Mouse (Mus musculus) naive thymus-derived CD4-positive, alpha-beta T cell, adult 5 months (primary cell): ENCODE data around the gene Dnmt3c. TPM values are rescaled to one million over a fixed set of nuclear protein-coding genes. Genes with fewer than 3 reads are reported as not detected.

Source experiments
- polyA plus RNA-seq: library from polyadenylated mRNA; unstranded; fragments of 100-300 nt; shearing (Covaris generic); gene quantifications from one replicate; pipeline ENCODE4 v1.2.1, GENCODE M21; 2017

Dnmt3c gene
- not detected for polyA plus RNA-seq

DNA sequence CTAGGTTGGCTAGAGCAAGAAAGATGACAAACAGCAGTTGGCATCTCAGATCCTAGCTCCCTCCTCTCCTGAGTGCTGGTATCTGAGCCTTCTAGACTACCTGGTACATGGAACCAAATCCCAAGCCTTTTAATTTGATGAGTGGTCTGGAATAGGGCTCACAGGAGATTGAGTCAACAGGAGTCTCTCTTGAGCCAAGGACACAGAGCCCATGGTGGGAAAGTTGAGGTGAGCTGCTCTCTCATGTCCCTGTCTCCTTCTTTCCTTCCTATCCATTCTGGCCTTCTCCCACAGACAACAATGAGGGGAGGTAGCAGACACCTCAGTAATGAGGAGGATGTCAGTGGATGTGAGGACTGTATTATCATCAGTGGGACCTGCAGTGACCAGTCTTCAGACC lies at the start of gene Dnmt3c:
Dnmt3c (plus strand) TSS at position 301 of the 400 bp plus-strand sequence.

GRCm38 (mm10) chr2:153649298-153650013 lies 47.0 kb upstream of the Dnmt3c start, which contains the start of gene Dnmt3b:
TSS of gene Dnmt3b (plus strand) at chr2:153649450.

GRCm38 (mm10) chr2:153740500-153741436 lies 44.3 kb downstream of the Dnmt3c start, which contains the start of gene Mapre1:
TSS of gene Mapre1 (plus strand) at chr2:153741274.

Other genes starting within 250 kb of the Dnmt3c start
- gene 4930404H24Rik, start 203.9 kb upstream of the Dnmt3c start, polyA plus RNA-seq: not detected
- gene Nol4l, start 166.7 kb upstream of the Dnmt3c start, polyA plus RNA-seq: 0.73 TPM
- gene Commd7, start 63.9 kb upstream of the Dnmt3c start, polyA plus RNA-seq: 82.0 TPM
- gene Dnmt3b, start 47.2 kb upstream of the Dnmt3c start, polyA plus RNA-seq: 8.0 TPM
- gene Mapre1, start 44.6 kb downstream of the Dnmt3c start, polyA plus RNA-seq: 240 TPM
- gene Efcab8, start 83.3 kb downstream of the Dnmt3c start, polyA plus RNA-seq: 0.46 TPM
- not detected for gene Sun5, start 174.4 kb downstream of the Dnmt3c start, polyA plus RNA-seq
- gene Bpifb2, start 178.4 kb downstream of the Dnmt3c start, polyA plus RNA-seq: not detected
- gene Bpifb6, start 203.7 kb downstream of the Dnmt3c start, polyA plus RNA-seq: not detected
- not detected for gene Bpifb3, start 221.6 kb downstream of the Dnmt3c start, polyA plus RNA-seq
- not detected for gene Bpifb4, start 241.6 kb downstream of the Dnmt3c start, polyA plus RNA-seq